Mouse (Mus musculus): ENCODE measurements around the gene Rusc1.

GRCm38 (mm10) chr3:89106881-89107280 lies 13.8 kb upstream of the Rusc1 start:
- no peak for TF ChIP-seq CTCF (IDR thresholded peaks at IDR 0.05; ENCODE audit: extremely low read depth, insufficient read depth, insufficient read length, insufficient replicate concordance)
- no peak for TF ChIP-seq POLR2A (IDR thresholded peaks at IDR 0.05; ENCODE audit: low read depth, low read length)

Data from spleen, adult 2 months (tissue).